Mouse (Mus musculus) ES-E14 (cell line): ENCODE measurements at regions not wholly inside any gene's neighbourhood (a gene's known extent, or its start where the extent isn't known, plus 50 kb on each side); places are given as distances from the start of the nearest gene placed in this dataset.

Source experiments
- DNase-seq: peaks from one replicate; pipeline ENCODE4 v3.0.0-alpha.2; 2013; ENCODE audit warnings: low read depth, low spot score
- H3K27ac ChIP-seq: 2 replicates; pipeline ENCODE4 v1.5.1; 2012; ENCODE audit warnings: low read depth, mild to moderate bottlenecking, low read length, moderate library complexity, mixed read lengths; ENCODE audit not compliant: poor library complexity, insufficient read depth, severe bottlenecking
- H3K36me3 ChIP-seq: 2 replicates; pipeline ENCODE4 v1.6.1; 2012; ENCODE audit warnings: mild to moderate bottlenecking, low read length, moderate library complexity, mixed read lengths; ENCODE audit not compliant: control insufficient read depth, poor library complexity, insufficient read depth, severe bottlenecking
- H3K4me1 ChIP-seq, 2 experiments: fragments of 150-350 bp in 1 of 2; sonication (generic) in 1 of 2; 2 replicates each; pipeline ENCODE4 v1.6.1; 2012; ENCODE audit warnings: low read length in 2 of 2, mild to moderate bottlenecking in 1 of 2, mixed read lengths in 1 of 2; ENCODE audit not compliant: control insufficient read depth in 2 of 2, insufficient read depth in 2 of 2, poor library complexity in 1 of 2
- H3K4me3 ChIP-seq, 2 experiments: fragments of 150-350 bp in 1 of 2; sonication (generic) in 1 of 2; 2 replicates each; pipeline ENCODE4 v1.5.1; 2012; ENCODE audit warnings: low read length in 2 of 2, low read depth in 1 of 2, mild to moderate bottlenecking in 1 of 2, mixed read lengths in 1 of 2; ENCODE audit not compliant: insufficient read depth in 1 of 2, poor library complexity in 1 of 2, severe bottlenecking in 1 of 2
- H3K9ac ChIP-seq: 2 replicates; pipeline ENCODE4 v1.6.1; 2012; ENCODE audit warnings: low read depth, mild to moderate bottlenecking, low read length, mixed read lengths; ENCODE audit not compliant: poor library complexity, insufficient read depth, severe bottlenecking
- H3K9me3 ChIP-seq: fragments of 150-350 bp; sonication (generic); 2 replicates; pipeline ENCODE4 v1.6.1; 2012; ENCODE audit warnings: low read depth, mild to moderate bottlenecking, low read length; ENCODE audit not compliant: control insufficient read depth, insufficient read depth
- CHD2 ChIP-seq: IDR thresholded peaks from 2 replicates; pipeline ENCODE4 v1.6.1; 2014; ENCODE audit warnings: mild to moderate bottlenecking, low read depth, low read length, inconsistent platforms
- HCFC1 ChIP-seq: IDR thresholded peaks from 2 replicates; pipeline ENCODE4 v1.6.1; 2012; ENCODE audit warnings: low read length, inconsistent platforms, borderline replicate concordance; ENCODE audit not compliant: insufficient read depth
- MAFK ChIP-seq: IDR thresholded peaks from 2 replicates; pipeline ENCODE4 v1.6.1; 2014; ENCODE audit warnings: mild to moderate bottlenecking, low read depth, low read length, inconsistent platforms; ENCODE audit not compliant: insufficient read depth
- ZC3H11A ChIP-seq: IDR thresholded peaks from 2 replicates; pipeline ENCODE4 v1.6.1; 2012; ENCODE audit warnings: low read depth, mild to moderate bottlenecking, inconsistent platforms, low read length, borderline replicate concordance
- ZNF384 ChIP-seq: IDR thresholded peaks from 2 replicates; pipeline ENCODE4 v1.6.1; 2012; ENCODE audit warnings: low read depth, low read length, inconsistent platforms
- in situ Hi-C, 2 experiments: fragments of 600-800 bp; cut with MboI; formaldehyde crosslinking; loops; one replicate each; pipeline ENCODE4 v1.15.1; 2025; ENCODE audit warnings: low sequenced_read_pairs in 2 of 2, inconsistent platforms in 1 of 2; ENCODE audit not compliant: unreplicated experiment in 2 of 2

DNA sequence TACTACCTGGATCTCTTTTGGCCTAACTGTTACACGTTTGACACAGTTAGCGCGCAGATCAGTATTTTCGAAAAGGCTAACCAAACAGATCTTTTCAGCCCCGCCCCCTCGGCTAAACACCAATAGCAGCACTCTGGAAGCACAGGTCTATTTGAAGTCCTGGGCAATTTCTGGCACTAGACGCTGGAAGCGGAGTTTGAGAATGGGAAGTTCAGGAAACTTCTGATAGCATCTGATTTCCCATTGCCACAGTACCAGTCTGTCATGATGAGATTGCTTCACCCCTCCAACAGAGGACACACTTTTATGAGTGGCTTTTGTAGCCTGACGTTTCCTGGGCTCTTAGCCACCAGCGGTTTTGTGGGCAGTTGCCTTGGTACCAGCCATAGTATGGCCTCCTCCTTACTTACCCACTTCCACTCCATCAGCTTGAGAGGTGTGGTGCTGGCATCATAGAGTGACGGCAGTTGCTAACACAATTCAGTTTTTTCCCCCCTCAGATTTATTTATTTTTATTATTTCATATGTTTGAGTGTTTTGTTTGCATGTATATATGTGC, 55.1 kb upstream of the Eln start:
- no peak overlapping the region for H3K9ac ChIP-seq
- in situ Hi-C loops: no loop called here
- no peaks in the 10 kb centered on the region for H3K9me3 ChIP-seq
- H3K4me1 ChIP-seq: no peaks in the 10 kb centered on the region; a peak in 1 of 4 replicates
- H3K36me3 ChIP-seq: no peaks in the 10 kb centered on the region
- DNase-seq: no peak
- no peak overlapping the region for H3K27ac ChIP-seq
- H3K4me3 ChIP-seq: no peak overlapping the region
- TF ChIP-seq ZNF384 (no peak), MAFK (no peak), CHD2 (no peak), ZC3H11A (no peak), HCFC1 (no peak)

DNA sequence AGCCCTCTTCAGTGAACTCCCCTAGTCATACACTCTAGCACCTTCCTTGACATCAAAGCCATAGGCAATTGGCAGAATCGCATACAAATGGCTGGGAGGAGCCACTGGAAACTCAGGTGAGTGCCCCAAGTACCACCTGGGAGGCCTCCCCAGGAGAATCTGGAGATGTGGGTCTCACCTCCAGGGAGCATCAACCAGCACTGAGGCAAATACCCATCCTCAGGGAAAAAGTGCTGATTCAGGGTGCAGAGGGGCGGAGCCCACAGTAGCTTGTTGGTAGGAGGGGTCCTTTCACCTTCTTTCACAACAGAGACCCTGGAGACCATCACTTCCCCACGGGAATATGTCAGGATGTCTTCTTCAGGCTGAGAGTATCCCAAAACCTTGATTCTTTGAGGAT, 53.4 kb upstream of the Eln start:
- DNase-seq: no peak
- Histone ChIP-seq H3K4me1 (no peaks in the 10 kb centered on the region; a peak in 1 of 4 replicates), H3K27ac (no peak overlapping the region), H3K9me3 (no peaks in the 10 kb centered on the region), H3K36me3 (no peaks in the 10 kb centered on the region), H3K4me3 (no peak overlapping the region), H3K9ac (no peak overlapping the region)
- TF ChIP-seq ZC3H11A: no peak
- no peak for TF ChIP-seq CHD2
- no peak; the same call in 1 of the 2 replicates for TF ChIP-seq MAFK
- no peak for TF ChIP-seq ZNF384
- no peak for TF ChIP-seq HCFC1
- in situ Hi-C loops: no loop called here

DNA sequence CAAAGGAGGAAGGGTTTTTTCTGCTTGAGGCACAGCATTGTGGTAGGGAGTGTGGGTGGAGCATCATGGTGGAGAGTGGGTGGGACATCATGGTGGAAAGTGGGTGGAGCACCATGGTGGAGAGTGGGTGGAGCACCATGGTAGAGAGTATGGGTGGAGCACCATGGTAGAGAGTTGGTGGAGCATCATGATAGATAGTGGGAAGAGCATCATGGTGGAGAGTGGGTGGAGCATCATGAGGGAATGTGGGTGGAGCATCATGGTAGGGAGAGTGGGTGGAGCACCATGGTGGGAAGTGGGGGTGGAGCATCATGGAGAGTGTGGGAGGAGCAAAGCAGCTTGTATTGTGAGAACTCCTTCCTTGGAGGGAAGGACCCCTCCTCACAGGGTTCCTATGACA, 52.8 kb upstream of the Eln start:
- Histone ChIP-seq H3K4me1 (no peaks in the 10 kb centered on the region; a peak in 1 of 4 replicates), H3K27ac (no peak overlapping the region), H3K36me3 (no peaks in the 10 kb centered on the region), H3K9me3 (no peaks in the 10 kb centered on the region), H3K4me3 (no peak overlapping the region), H3K9ac (no peak overlapping the region)
- peak; percentile 34 for DNase-seq
- in situ Hi-C loops: no loop called here
- TF ChIP-seq ZC3H11A (no peak), MAFK (no peak), CHD2 (no peak), HCFC1 (no peak), ZNF384 (no peak)

DNA sequence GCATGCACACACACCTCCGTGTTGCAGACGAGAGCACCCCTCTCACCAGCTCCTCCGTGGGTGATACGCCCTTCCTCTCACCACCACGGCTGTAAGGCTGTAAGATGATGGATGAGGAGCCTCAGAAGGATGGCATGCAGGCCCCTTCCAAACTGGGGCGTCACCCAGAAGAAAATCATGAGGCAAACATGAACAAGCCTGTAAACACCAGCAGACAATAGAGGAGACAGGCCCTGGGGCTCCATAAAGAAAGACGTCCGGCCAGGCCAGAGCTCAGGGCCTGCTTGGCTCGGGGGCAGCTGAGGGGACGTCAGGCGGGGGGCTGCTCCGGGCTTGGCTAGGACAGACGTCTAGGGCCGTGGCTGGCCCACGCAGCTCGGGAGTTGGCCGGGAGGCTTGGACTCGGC, 50.6 kb upstream of the Eln start:
- no peak overlapping the region for H3K9ac ChIP-seq
- H3K4me1 ChIP-seq: no peaks in the 10 kb centered on the region; a peak in 1 of 4 replicates
- in situ Hi-C loops: no loop called here
- TF ChIP-seq MAFK (no peak), ZNF384 (no peak)
- no peak for DNase-seq
- H3K9me3 ChIP-seq: no peaks in the 10 kb centered on the region
- no peaks in the 10 kb centered on the region for H3K36me3 ChIP-seq
- no peak overlapping the region for H3K27ac ChIP-seq
- H3K4me3 ChIP-seq: no peak overlapping the region
